Mouse (Mus musculus): ENCODE data around the gene Mrgpra9. TPM values are rescaled to one million over a fixed set of nuclear protein-coding genes. Genes with fewer than 3 reads are reported as not detected.

Gene Mrgpra9
- not detected for polyA plus RNA-seq (2012; fragmentation: generic; extraction: Trizol)

GRCm38 (mm10) chr7:47252770-47253169, at the start of gene Mrgpra9:
TSS of gene Mrgpra9 (minus strand) at chr7:47252848.

GRCm38 (mm10) chr7:47204830-47205229, 47.8 kb downstream of the Mrgpra9 start, which contains the start of gene Mrgpra6:
TSS of gene Mrgpra6 (minus strand) at chr7:47204920.

Other genes starting within 250 kb of the Mrgpra9 start
- 1 to 10 TPM in 1 of 2 experiments, under 1 TPM in 1; 0.33 to 4.3 TPM for gene Spty2d1, start 244.4 kb downstream of the Mrgpra9 start, polyA plus RNA-seq (2012; fragmentation: generic; extraction: Trizol)
- gene Tmem86a, start 202.2 kb downstream of the Mrgpra9 start, polyA plus RNA-seq (2012; fragmentation: generic; extraction: Trizol), result 10 to 100 TPM in 1 of 2 experiments, 1 to 10 TPM in 1; 8.1 to 13.9 TPM
- under 1 TPM; 0.08 to 0.21 TPM for gene Ptpn5, start 119.2 kb downstream of the Mrgpra9 start, polyA plus RNA-seq (2012; fragmentation: generic; extraction: Trizol)
- not detected for gene Mrgpra6, start 47.9 kb downstream of the Mrgpra9 start, polyA plus RNA-seq (2012; fragmentation: generic; extraction: Trizol)
- gene Mrgpra1, start 101.4 kb upstream of the Mrgpra9 start, polyA plus RNA-seq (2012; fragmentation: generic; extraction: Trizol), result not detected
- gene Mrgpra2a, start 199.3 kb upstream of the Mrgpra9 start, polyA plus RNA-seq (2012; fragmentation: generic; extraction: Trizol), result not detected